Mouse (Mus musculus) embryo, embryonic 11.5 days (tissue): ENCODE results near the gene Nr1i2.
"Not testable (repeated sequence)": the region's sequence is repeated elsewhere in the genome, so short reads cannot be mapped to it uniquely, and the experiment has no call there.

ENCODE experiments used
- DNase-seq: peaks from one replicate; pipeline ENCODE4 v3.0.0-alpha.2; 2012; ENCODE audit warnings: low read depth, low spot score

Nr1i2 gene

DNA sequence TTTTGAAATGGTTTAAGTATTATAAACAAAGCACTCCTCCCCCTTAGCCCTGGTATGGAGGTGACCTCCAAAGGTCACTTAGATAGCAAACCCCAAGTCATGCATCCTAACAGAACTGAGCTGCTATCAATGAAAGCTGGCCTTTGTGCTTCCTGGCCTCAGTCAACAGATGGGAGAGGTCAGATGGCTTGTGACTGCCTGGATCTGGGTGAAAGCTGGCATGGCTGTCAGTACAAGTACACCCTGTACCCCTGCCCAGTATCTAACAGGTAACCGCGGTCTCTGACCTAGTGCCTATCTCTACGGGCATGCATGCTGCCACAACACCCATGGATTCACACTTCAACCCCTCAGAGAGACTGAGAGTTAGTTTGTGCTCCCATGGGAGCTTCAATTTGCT, 6.9 kb downstream of the Nr1i2 start:
- DNase-seq = no peak

GRCm38 (mm10) chr16:38287357-38287756, 7.3 kb downstream of the Nr1i2 start:
- DNase-seq = no peak

GRCm38 (mm10) chr16:38286541-38286940, 8.1 kb downstream of the Nr1i2 start:
- no peak for DNase-seq

GRCm38 (mm10) chr16:38285801-38286200, 8.8 kb downstream of the Nr1i2 start:
- DNase-seq = no peak

DNA sequence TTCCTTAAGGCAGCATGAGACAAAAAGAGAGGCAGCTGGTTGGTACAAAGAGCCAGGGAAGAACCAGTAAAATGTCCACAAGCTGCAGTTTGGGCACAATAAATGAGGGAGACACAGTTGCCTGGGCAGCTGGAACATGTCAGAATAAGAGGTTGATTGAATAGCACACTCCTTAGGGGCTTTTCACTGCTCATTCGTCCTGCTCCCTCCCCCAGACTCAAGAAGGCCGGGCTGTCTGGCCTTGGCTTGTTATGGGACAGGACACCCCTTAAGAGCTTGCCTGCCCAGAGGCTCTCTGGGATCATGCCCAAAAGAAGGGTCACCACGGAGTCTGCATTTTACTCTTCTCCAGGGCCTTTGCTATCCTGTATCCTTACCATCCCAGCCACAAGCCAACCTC, 11.3 kb downstream of the Nr1i2 start:
- DNase-seq = no peak

DNA sequence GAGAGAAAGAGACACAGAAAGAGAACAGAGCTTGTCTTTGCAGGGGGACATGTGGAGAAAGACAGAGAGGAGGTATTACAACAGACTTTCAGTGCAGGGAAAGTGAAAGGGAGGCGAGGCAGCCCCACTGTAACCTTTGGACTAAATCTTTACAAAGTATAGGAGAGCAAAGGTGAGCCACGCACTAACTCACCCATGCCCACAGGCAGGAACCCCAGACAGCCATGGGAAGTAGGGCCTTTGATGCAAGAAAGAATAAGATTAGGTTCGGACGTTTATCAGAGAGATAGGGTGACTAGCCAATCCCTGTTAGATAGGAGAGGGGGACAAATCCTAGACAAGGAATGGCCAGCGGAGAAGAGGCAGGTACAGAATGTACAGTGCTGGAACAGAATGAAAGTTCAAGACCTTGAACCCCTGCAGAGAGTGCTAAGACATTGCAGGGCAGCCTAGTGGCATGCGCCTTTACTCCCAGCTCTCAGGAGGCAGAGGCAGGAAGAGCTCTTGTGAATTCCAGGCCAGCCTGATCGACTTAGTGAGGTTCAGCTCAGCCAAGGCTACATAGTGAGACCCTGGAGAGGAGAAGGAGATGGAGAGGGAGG, 12.0 kb downstream of the Nr1i2 start:
- DNase-seq = no peak

DNA sequence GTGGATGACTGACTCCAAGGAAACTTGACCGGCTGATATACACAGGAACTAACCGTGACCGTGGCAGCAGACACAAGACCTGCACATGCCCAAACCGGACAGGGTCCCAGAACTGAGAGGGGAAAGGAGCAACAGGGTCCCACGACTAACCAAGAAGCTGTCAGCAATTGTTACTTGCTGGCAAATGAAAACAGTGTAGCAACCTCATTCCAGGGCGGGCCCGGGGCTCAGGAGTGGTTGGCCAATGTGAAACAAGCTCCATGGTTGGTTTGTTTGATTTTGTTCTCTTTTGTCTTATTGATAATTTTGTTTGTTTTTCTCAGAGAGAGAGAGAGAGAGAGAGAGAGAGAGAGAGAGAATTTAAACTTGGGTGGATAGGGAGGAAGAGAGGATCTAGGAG, 13.7 kb downstream of the Nr1i2 start:
- DNase-seq = no peak

GRCm38 (mm10) chr16:38279794-38280193, 14.8 kb downstream of the Nr1i2 start:
- no peak for DNase-seq

GRCm38 (mm10) chr16:38274737-38275136, 19.9 kb downstream of the Nr1i2 start:
- no peak for DNase-seq

- no peak for DNase-seq
Observed at GRCm38 (mm10) chr16:38272483-38272882, 22.1 kb downstream of the Nr1i2 start.

DNA sequence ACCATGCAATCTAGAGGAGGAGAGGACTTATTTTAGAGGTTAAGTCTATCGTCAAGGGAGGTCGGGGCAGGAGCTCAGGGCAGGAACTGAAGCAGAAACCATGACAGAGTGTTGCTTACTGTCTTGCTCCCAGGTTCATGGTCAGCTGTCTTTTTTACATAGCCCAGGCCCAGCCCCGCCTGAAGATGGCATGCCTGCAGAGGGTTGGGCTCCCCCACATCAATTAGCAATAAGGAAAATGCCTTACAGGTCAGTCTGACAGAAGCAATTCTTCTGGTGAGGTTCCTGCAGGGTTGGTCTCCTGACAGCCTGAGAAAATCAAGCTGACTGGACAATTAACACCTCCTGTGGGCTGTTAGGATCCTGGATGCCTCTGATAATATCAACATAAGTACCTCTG, 23.0 kb downstream of the Nr1i2 start:
- DNase-seq = no peak

GRCm38 (mm10) chr16:38255927-38256326, 38.7 kb downstream of the Nr1i2 start:
- DNase-seq = no peak

DNA sequence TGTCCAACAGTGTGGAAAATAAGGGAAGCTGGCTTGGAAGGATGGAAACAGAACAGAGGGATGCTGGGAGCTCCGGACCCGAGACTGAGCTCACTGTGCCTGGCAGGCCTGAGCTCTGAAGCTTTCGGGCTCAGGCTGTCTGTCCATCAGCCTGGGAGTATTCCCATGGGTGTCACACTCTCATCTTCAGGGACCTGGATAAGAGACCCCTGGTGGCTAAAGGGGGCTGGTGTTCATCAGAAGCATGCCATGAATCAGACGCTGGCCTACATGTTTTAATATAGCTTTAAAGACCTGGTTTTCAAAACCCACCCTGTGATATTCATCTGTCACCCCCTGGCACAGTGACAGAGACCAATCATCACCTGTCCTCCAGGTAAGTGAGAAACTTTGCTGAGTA, 39.5 kb downstream of the Nr1i2 start:
- no peak for DNase-seq

- DNase-seq = no peak
Observed at GRCm38 (mm10) chr16:38254001-38254400, 40.6 kb downstream of the Nr1i2 start.

GRCm38 (mm10) chr16:38250467-38250866, 44.2 kb downstream of the Nr1i2 start:
- no peak for DNase-seq

DNA sequence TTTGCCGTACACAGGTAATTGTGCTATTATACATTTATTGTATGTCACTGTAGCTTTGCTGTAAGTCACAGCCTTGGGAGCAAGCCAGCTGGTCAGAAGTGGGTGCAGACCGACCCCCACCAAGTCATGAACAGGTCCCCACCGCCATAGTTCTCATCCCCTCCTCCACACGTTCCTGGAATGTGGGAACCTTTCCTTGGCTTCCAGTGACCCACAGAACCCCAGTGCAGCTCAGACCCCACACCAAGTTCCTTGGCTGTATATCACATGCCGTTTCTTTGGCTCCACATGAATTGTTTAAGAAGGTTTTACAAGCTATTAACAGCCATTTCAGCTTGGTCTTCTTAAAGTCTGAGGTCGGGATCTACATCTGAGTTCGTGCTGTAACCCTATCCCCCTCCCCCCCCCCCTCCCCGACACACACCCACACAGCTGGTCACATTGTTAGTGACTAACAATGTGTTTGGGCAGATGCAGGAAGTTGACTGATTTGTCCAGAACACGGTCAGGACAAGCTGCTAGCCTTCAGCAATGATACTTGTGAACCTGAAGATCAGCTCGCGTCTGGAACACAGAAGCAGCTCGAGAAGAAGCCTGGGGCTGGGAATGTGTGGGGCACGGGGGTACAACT, 46.2 kb downstream of the Nr1i2 start:
- peak; percentile 9 for DNase-seq

GRCm38 (mm10) chr16:38245849-38246585, 48.6 kb downstream of the Nr1i2 start:
- no peak for DNase-seq

DNA sequence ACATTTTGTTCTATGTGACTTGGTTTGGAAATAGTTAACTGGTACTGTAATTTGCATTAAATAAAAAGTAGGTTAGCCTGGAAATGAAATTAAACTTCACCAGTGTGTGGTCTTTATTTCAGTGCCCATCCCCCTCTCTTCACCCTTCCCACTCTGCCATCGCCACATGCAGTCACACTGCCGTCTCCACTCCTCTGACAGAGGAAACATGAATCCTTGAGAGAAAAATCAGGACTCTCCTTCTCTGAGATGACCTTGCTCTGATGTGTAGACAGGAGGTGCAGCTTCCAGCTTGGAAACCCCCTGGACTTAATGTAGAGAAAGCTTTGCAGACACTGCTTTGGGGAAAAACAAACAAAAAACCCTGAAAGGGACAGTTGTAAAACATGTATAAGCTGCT, 49.2 kb downstream of the Nr1i2 start:
- DNase-seq = no peak

GRCm38 (mm10) chr16:38244111-38244510, 50.5 kb downstream of the Nr1i2 start:
- DNase-seq = no peak

GRCm38 (mm10) chr16:38240167-38240566, 54.5 kb downstream of the Nr1i2 start:
- no peak for DNase-seq

DNA sequence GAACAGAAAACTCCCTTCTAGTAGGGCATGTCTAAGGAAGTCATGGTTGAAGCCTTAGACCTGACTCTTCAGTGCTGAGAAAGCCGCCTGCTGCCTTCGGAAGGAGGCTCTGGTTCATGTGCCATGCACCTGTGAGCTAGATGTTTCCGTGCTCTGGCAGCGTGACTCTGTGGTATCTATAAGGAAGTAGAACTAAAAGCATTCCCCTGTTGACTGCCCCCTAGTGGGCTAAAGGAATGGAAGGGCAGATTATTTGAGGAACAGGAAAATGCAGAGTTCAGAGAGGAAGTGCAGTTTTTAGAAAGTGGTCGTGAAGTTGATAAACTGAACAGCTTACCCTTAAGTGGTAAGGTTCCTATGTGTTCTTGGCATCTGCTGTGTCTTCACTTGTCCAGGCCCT, 54.9 kb downstream of the Nr1i2 start:
- DNase-seq = peak; percentile 16

DNA sequence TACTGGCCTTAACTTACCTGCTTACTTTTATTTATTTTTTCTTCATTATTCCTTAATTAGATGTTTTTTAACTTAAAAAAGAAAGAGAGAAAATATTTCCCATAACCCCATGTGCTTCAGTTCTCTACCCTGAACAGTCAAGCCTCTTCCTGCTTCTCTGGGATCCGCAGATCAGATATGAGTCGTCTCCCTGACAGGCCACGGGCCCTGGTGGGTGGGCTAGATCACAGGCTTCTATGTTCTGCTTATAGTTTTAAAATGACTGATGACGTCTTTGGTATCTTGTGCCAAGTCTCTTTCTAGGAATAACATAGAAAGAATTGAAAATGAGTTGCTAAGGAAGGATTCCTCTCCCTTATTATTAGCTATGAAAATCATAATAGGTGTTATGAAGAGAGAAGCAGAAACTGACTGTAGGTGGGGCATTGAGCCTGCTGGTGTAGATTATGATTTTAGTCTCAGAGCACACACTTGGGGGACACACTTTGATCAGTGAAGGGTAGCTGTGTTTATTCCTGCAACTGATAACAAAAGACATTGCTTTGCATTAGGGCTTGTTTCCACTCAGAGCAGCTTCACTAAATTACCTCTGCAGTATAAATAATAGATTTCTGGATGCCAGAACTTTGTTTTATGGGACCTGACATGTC, 57.6 kb downstream of the Nr1i2 start:
- no peak for DNase-seq

DNA sequence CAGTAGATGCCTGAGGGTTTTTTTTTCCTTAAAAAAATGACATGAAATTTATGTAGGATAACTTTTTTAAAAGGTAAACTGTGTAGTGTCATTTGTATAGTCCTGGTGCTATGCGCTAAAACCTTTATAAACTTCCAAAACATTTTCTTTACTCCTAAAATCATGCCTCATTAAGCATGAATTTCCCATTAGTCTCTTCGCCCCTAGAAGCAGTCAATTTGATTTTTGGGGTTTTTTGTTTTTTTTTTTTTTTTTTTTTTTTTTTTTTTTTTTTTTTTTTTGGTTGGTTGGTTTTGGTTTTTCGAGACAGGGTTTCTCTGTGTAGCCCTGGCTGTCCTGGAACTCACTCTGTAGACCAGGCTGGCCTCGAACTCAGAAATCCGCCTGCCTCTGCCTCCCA, 72.1 kb downstream of the Nr1i2 start:
- DNase-seq = not testable (repeated sequence)
